Mouse (Mus musculus): ENCODE results near the gene Cwc27.
A peak's percentile ranks its signal among the peaks of the same experiment; 100 is the strongest.

The Cwc27 gene

DNA sequence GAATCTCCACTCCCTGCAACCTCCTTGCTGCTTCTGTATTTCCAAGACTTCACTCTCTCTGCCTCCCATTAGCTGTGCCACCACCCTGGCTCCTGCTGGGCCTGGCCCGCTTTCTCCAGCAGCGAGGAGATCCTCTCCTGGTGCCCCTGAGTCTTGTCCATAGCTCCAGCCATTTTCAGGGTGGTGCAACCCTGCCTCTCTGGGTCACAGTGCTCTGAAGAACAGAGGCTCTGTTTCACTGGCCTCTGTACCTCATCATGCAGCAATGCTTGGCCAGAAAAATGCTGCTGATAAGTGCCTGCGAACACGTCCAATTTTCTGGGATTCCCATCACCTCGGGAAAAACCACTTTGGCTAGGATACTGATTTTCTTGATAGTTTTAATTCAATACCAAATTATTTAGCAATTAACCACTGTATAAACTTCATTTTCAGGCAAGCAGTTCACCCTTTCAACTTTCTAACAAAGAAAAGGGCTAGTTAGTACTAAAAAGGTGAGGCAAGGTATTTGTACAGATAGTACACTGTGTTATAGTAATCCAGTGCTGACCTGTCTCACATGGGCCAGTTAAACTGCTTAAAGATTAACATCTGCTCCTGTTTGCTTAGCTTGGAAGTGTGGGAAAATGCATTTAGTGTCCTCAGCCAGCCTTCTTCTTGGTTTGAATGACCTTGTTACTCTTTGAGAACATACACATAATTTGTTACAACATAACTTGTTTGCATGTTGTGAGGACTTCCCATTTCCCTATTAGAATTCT lies 176.1 kb downstream of the Cwc27 start:
- DNase-seq = peak; percentile 59

DNA sequence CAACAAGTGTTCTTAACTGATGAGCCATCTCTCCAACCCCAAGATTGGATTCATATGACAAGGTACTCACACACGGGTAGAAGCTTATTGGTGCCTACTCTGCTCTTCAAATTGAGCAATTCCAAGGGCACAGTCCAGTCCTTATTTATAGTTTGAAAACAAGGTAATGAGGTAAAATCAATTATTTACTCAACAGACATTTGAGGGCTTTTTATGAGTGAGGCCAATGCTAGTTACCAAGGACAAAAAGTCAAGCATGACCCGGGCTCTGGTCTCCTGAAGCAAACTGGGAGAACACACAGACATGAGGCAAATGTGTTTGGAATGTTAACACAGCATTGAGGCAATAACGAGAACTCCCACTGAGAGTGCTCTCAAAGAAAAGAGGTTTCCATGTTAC lies 178.0 kb downstream of the Cwc27 start:
- peak; percentile 21 for DNase-seq

DNA sequence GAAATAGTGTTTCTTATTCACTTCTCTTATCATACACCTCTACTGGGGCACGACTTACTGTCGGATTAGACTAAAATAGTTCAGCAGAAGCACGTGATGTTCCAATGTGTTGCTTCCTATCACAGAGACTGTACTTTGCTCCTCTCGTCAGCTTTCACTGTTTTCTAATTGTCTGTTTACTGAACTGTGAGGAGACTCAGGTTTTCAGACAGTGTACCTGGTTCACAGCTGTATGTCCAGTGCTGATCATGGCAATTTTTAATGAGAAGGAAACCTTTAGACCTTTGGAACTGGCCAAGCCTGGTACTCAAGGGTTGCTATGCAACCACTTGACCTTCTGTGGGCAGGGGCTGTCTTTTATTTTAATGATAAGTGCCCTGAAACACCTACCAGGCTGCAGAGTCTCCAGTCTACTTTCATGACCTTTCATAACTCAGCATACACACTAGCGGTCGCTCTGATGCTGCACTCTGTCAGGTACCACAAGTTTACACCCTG lies 180.9 kb downstream of the Cwc27 start:
- DNase-seq = peak; percentile 41

DNA sequence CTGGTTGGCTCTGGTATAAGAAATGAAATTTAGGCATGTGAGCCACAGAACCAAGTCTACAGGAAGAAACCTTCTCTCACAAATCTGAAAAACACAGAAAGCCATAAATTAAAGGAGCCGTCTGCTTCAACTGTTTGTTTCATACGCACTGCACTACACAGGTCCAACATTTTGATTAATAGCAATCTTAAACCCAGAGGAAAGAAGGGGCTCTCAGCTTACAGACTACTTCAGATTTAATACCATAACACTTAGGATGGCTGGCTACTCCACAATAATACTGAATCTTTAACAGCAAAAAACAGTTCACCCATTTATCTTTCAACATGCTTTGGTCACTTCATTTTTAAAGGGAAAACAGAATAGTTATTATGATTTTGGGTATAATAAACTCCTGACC lies 182.2 kb downstream of the Cwc27 start:
- DNase-seq = no peak

DNA sequence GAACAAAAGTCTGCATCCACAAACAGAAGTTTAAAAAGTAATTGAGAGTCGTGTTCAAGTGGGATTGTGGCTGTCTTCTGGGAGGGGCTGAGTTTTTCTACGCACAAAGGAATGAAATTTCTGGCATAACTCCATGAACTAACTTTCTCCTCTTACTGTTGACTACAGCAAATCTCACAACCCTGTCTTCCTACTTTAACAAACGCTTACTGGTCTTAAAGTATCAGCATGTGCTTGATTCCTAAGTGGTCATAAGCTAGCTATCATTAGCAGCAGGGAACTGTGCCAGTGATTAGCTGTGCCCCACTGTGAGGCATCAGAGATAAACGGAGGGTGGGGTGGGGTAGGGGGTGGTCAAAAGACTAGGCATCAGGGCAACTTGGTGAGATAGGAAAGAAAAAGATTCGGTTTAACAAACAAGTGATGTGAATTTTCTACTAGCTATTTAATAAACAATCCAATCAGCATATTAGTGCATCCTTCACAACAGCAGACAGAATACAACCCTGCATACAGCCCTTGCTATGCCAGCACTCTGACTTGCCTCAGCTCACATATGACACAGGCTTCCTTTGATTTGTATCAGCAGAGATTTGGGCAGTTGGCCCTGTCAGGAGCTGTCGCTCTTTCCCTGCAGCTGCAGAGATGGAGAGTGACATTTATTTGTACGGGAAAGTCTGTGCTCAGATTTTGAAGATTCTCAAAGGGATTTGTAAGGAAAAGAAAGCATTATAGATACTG lies 184.3 kb downstream of the Cwc27 start:
- DNase-seq = no peak

DNA sequence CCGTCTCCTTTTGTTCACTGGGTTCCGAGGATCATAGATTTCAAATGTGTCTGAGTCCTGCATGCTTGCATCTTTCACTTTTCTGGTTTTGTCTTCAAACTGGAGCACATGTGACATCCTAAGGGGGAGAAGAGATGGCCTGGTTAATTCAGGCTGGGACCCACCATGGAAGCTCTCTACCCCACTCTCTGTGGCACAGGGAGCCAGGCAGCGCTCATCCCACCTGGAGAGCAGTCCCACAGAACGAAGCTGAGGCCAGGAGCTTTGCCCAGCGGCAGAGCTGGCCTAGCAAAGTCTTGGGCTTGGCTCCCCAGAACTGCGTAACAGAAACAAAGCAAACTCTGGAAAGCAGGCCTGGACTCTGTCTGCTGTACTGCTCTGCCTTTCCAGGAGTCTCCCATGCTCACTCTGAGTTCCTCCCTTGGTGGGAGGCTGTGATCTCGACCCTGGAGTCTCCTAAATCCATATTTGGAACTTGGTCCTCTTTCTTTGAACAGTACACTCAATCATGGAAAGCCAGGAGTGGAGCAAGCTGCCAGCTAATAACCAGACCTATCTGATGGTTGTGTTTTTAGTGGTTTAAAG lies 185.2 kb downstream of the Cwc27 start:
- no peak for DNase-seq

DNA sequence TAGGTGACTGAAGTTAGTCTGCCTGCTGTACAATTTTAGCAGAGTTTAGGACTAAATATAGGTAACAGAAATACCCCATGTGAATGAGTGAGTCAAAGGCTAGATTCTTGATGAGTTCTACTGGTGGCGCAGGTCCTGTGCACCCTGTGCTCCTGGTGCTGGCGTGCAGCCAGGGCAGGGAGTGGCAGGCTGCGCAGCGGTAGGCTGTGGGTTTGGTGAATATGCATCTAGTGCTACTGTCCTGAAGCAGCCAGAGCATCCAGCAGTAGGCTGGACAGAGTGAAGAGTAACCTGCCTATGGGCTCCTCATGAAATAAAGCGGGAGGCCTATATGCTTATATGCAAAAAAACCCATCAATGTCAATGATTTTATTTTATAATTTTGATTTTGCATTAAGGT lies 186.1 kb downstream of the Cwc27 start:
- DNase-seq = peak; percentile 63

DNA sequence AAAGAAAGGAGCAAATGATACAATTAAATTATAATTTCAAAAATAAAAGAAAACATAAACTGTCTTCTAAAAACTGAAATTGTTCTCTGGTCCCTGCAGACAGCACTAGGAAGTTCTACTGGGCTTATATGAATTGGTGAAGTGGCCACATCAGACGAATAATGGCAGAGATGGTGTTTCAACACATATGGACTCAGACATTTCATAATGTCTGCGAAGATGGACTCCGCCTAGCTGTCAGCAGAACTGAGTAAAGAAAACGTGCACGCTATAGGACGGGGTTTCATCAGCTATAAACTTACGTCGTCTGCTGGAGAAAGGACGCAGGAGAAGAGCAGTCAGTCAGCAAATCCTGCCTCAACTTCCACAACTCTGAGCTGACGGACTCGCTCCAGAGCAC lies 187.3 kb downstream of the Cwc27 start:
- DNase-seq = no peak

DNA sequence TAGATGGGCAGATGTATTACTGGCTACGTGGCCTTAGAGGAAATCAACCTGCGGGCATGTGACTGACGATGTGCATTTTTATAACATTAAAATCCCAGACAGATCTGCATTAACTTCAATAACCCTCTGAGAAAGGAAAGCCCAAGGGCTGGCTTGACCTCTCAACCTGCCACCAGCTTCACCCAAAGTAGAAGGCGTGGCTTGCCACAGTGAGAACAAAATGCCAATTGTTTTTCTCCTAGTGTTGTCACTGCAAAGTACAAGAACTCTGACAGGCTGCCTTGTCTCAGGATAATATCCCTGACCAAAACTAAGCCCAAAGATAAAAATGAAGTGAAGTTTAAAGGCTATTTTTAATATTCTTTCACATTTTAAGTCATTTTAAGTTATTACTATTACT lies 188.9 kb downstream of the Cwc27 start:
- DNase-seq = no peak

DNA sequence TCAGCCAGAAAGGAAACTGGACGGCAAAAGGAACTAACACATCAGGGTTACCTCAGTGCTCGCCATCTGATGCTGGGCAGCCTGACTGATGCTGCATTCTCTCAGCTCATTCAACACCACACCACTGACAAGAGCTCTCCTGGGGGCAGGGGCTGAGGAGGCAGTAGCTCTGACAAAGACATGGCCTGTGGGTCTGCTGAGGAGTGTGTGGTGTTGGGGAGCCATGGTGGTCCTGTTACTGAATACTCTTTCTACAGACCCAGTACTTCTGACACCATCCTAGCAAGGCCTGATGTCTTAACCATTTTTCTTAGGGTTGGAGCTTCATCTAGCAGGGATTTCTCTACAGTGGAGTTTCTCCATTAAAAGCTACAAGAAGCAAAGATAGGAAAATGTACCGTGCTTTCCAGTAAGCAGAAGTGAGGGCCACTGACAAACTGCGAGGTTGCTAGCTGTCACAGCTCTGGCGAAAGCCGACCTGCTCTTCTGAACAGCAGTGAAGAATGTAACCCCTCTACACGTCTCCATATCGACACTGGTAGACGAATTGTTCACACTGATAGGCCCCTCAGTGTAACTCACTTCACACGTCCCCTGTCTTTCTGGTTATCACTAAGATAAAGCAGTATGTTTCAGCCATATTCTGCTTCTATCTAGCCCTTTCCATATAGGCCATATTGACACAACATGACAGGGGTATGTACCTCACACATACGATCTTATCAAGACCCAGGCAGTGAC lies 189.6 kb downstream of the Cwc27 start:
- DNase-seq = no peak

DNA sequence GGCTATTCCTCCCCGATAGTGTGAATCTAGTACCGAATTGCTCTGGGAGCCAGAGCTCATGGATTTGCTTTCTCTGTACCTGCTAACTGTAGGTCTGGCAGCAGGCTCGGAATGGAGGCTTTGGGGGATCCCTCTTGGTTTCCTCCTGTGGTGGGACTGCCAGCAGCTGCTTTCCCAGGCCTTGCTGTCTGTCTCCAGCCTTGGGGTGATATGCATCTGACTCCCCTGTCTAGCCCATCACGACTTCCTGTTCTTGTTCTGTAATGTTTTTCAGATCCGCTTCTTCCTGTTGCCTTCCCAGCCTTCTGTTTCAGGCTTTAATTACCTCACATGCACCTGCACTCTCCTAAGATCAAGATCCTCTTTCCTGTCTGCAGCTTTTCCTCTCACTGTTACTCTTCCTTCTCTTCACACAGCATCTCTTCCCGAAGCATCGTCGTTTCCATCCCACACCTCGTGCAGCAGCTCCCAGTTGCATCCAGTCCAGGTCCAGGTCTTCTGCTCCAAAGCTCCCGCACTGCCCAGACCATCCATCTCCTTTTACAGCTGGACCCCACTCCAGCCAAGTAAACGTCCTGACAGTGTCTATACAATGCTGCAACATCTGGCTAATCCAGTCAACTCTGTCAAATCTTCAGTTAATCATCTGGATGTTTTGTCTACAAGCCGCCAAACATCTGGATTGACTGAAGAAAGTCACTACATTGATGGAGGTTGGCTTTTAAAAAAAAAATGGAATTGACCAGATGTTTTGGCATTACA lies 193.6 kb downstream of the Cwc27 start:
- no peak for DNase-seq

DNA sequence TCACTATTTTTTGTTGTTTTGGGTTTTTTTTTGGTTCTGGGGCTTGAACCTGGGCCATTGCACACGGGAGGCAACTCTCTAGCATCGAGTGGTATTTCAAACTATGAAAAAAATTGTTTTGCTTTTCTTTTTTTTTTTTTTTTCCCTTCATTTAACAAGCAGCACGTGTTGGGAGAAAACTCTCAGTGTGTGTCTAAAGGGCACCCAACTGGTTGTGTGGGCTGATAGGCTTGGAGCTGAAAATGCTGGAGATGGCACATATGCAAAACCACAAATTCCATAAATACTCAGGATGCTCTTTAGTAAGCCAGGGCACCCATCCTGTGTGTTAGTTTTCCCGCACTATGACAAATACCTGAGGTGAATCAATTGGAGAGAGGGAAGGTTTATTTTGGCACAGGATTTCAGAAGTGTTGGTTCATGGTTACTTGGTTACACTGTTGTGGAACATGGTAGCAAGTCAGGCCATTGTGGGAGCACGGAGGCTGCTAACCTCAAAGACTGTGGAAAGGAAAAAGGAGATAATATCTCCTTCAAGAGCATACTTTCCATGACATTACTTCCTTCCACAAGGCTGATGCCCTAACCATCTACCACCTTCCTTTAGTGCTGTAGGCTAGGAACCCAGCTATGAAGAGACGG lies 194.7 kb downstream of the Cwc27 start:
- DNase-seq = no peak

DNA sequence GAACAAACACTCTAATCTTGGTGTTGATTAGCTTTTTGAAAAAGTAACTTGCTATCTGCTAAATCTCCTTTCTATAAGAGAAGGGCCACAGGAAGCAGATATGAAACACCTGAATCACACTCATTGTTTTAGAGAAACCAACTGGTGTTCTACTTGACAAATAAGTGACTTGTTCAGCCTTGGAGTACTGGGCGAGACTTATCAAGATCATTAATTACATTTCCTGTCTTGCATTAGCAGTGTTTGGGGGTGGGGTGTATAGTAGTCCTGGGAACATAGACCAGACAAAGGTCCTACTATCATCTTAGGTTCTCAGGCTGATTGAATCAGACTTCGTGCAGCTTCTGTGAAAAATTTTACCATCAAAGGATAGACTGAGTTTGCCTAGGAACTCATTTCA lies 196.5 kb downstream of the Cwc27 start:
- DNase-seq = no peak

DNA sequence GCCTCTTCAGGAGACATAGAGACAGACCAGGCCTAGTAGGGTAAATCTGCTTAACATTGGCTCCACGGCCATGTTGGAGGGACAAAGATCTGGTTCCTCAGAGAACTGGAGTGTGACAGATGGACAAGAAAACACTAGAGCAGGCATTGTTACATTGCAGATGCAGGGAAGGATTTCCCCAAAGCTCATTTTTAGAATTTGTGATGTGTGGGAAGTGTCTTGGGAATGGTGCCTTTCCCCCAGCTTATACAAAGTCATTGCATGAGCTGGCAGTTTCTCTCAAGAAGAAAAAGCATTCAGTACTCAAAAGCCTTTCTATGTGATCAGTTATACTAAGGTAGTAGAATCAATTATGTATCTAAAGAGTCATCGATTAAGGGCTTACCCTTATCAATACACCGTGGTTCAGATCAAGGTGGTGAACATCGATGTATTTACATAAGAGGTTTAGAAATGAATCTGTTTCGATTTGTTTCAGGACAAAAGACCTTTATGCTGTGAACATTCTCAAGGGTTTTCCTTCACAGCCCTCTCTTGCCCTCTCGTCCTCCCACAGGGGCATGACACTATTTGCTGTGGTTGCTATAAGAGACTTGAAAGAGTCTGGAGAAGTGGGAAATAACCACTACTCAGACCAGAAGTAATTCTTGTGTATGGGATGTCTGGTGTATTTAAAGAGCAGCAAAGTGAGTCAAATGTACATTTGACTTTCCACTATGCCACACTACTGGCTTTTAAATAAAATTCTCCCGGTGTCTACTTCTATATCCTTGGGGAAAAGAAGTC lies 197.2 kb downstream of the Cwc27 start:
- DNase-seq = no peak

DNA sequence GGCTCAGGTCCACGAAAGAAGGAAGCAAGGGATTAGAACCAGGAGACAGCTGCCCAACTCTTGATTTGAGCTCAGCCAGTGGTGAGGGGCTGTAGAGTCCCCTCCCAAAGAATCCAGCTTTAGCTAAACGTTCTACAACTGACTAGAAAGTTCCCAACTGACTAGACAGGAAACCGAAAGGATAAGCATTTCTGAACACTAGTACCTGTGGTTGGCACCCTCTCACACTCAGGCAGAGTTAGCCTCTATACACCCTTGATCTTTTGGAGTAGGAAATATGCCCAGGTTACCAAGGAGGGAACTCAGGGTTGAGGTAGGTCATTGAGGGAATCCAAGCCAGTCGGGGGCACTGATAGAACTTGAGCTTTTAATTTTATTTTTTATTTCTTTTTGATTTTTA lies 199.7 kb downstream of the Cwc27 start:
- no peak for DNase-seq

DNA sequence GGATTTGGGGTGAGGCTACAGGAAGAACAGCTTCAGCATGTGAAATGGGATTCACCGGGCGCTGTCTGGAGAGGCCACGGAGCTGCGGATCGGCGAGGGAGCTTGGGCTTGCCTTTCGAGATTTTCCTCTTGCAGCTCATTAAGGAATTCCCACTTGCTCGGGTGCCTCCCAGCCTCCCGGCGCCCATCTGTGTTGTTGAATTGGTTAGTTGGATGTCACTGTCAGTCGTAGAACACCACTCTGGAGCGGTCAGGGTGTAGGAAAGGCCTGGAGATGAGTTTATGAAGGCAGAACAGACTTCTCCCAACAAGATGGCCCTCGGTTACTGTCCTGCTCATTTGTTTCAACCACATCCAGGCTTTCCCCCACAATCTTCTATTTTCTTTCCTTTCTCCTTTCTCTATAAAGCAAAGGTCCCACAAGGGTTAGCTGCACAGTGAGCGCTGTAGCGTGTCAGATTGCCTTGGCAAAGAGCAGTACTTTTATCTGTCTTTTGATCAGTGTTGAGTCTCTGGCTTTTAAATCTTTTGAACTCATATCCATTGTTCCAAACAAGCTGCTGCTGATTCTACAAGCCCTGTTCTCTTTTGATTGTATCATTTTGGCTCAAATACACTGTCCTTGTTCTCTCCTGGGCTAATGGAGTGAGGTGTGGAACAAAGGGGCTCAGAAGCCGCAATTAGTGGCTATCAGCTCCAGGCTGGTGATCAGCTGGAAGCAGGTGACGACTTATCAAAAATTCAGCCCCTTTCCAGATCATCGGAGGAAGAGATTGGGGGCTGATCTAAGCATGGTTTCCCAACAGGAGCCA lies 200.7 kb downstream of the Cwc27 start:
- no peak for DNase-seq

DNA sequence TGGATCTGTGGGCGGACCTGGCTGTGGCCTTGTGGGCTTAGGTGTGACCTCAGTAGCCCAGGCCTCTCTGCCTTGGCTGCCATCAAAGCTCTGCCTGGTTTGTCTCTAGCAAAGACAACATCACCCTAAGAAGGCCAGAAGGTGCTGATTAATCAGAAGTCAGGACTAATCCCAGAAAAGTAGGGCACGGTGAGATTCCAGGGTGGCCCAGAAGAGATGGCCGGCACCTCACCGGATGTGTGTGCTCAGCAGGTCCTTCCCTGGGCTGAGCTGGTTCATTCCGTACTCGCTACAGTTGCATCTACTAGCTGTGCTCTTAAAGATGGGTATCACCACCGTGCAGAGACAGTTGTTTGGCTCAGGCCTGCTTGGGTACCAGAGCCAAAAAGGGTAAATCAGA lies 201.8 kb downstream of the Cwc27 start:
- DNase-seq = no peak

DNA sequence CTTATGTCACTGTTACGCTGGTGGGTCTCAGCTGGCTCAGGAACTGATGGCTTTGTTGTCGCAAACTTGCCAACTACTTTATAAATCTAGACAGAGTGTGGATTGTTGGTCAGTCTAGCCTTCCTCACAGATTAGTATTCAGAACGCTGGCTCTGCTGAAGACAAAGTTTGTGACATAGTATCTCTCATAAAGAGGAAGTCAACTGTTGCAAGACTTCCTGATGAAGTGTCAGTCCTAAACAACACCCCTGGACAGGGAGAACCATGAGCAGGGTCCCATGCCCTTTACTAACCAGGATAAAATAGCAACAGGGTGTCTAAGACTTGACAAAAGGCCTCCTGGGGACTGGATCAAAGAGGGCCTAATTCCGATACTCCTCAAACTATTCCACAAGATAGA lies 205.6 kb downstream of the Cwc27 start:
- no peak for DNase-seq

DNA sequence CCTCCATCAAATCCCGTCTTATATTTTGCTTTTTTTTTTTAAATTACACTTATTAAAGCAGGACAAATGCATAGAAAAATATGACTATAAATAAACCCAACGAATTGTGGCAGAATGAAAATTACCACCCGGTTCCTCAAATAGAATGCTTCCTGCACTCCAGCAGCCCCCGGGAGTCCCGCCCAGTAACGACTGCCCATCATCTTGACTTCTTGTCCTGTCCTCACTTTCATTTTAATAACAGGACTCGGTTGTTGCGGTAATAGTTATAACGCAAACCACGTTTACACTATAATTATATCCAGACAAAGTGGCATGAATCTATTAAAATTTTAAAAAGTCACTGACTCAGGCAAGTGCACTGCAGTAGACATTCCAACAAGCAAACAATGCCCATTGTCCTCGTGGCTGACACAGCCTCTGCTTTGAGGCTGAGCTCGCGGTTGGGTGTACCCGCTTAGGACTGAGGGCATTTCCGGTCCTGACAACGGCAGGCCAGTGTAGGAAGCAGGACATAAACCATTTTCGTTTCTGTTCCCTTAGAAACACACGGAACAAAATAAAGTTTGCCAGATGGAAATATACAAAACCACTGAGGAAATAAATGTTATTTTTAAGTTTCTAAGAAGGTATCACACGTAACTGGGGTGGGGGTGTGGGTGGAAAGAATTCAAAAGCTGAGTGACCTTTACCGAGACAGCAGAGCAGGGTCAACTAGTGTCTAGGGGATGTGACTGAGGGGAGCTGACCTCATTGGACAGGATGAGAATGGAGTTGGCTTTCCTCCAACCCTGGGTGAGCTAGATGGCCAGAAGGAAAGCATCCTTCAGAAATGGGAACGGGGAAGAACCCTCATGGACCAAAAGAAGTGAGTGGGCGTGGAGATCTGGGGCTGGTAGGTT lies 206.5 kb downstream of the Cwc27 start:
- DNase-seq = peak; percentile 60
